Mouse (Mus musculus) kidney, adult 2 months (tissue): ENCODE measurements around the gene Creb1.

Experiments
- CTCF ChIP-seq: fragments of 200-500 bp; conservative IDR thresholded peaks from 2 replicates; pipeline ENCODE4 v1.5.1; 2011; ENCODE audit warnings: low read depth, mild to moderate bottlenecking, control low read depth, low read length, moderate library complexity, mixed read lengths; ENCODE audit not compliant: insufficient read depth, insufficient read length
- POLR2A ChIP-seq: fragments of 200-500 bp; IDR thresholded peaks from one replicate; pipeline ENCODE4 v1.6.1; 2011; ENCODE audit warnings: low read depth, low read length, control low read depth

DNA sequence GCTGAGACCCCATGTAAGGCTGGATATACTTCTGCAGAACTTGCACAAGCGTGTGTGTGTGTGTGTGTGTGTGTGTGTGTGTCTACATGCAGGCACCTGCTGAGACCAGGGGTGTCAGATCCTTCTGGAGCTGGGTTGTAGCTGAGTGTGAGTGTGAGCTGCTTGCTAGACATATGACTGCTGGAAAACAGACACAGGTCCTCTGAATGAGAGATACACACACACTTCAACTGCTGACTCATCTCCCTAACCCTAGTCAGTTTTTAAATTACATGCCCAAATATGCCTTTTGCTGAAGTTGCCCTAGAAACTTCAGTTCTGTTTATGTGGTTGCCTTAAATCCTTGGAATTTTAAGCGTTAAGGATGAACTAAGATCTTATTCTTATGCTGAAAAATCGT is 13.6 kb downstream of the Creb1 start:
- TF ChIP-seq CTCF (no peak), POLR2A (no peak)
